Mouse (Mus musculus) ES-E14 (cell line): ENCODE data around the gene Aoc1. TPM values are rescaled to one million over a fixed set of nuclear protein-coding genes. Genes with fewer than 3 reads are reported as not detected.
A peak's percentile ranks its signal among the peaks of the same experiment; 100 is the strongest.

ENCODE experiments used
- DNase-seq: peaks from one replicate; pipeline ENCODE4 v3.0.0-alpha.2; 2013; ENCODE audit warnings: low read depth, low spot score
- H3K27ac ChIP-seq: 2 replicates; pipeline ENCODE4 v1.5.1; 2012; ENCODE audit warnings: low read depth, mild to moderate bottlenecking, low read length, moderate library complexity, mixed read lengths; ENCODE audit not compliant: poor library complexity, insufficient read depth, severe bottlenecking
- H3K36me3 ChIP-seq: 2 replicates; pipeline ENCODE4 v1.6.1; 2012; ENCODE audit warnings: mild to moderate bottlenecking, low read length, moderate library complexity, mixed read lengths; ENCODE audit not compliant: control insufficient read depth, poor library complexity, insufficient read depth, severe bottlenecking
- H3K4me1 ChIP-seq, 2 experiments: fragments of 150-350 bp in 1 of 2; sonication (generic) in 1 of 2; 2 replicates each; pipeline ENCODE4 v1.6.1; 2012; ENCODE audit warnings: low read length in 2 of 2, mild to moderate bottlenecking in 1 of 2, mixed read lengths in 1 of 2; ENCODE audit not compliant: control insufficient read depth in 2 of 2, insufficient read depth in 2 of 2, poor library complexity in 1 of 2
- H3K4me3 ChIP-seq, 2 experiments: fragments of 150-350 bp in 1 of 2; sonication (generic) in 1 of 2; 2 replicates each; pipeline ENCODE4 v1.5.1; 2012; ENCODE audit warnings: low read length in 2 of 2, low read depth in 1 of 2, mild to moderate bottlenecking in 1 of 2, mixed read lengths in 1 of 2; ENCODE audit not compliant: insufficient read depth in 1 of 2, poor library complexity in 1 of 2, severe bottlenecking in 1 of 2
- H3K9ac ChIP-seq: 2 replicates; pipeline ENCODE4 v1.6.1; 2012; ENCODE audit warnings: low read depth, mild to moderate bottlenecking, low read length, mixed read lengths; ENCODE audit not compliant: poor library complexity, insufficient read depth, severe bottlenecking
- H3K9me3 ChIP-seq: fragments of 150-350 bp; sonication (generic); 2 replicates; pipeline ENCODE4 v1.6.1; 2012; ENCODE audit warnings: low read depth, mild to moderate bottlenecking, low read length; ENCODE audit not compliant: control insufficient read depth, insufficient read depth
- CHD2 ChIP-seq: IDR thresholded peaks from 2 replicates; pipeline ENCODE4 v1.6.1; 2014; ENCODE audit warnings: mild to moderate bottlenecking, low read depth, low read length, inconsistent platforms
- HCFC1 ChIP-seq: IDR thresholded peaks from 2 replicates; pipeline ENCODE4 v1.6.1; 2012; ENCODE audit warnings: low read length, inconsistent platforms, borderline replicate concordance; ENCODE audit not compliant: insufficient read depth
- MAFK ChIP-seq: IDR thresholded peaks from 2 replicates; pipeline ENCODE4 v1.6.1; 2014; ENCODE audit warnings: mild to moderate bottlenecking, low read depth, low read length, inconsistent platforms; ENCODE audit not compliant: insufficient read depth
- ZC3H11A ChIP-seq: IDR thresholded peaks from 2 replicates; pipeline ENCODE4 v1.6.1; 2012; ENCODE audit warnings: low read depth, mild to moderate bottlenecking, inconsistent platforms, low read length, borderline replicate concordance
- ZNF384 ChIP-seq: IDR thresholded peaks from 2 replicates; pipeline ENCODE4 v1.6.1; 2012; ENCODE audit warnings: low read depth, low read length, inconsistent platforms
- in situ Hi-C, 2 experiments: fragments of 600-800 bp; cut with MboI; formaldehyde crosslinking; loops; one replicate each; pipeline ENCODE4 v1.15.1; 2025; ENCODE audit warnings: low sequenced_read_pairs in 2 of 2, inconsistent platforms in 1 of 2; ENCODE audit not compliant: unreplicated experiment in 2 of 2
- total RNA-seq: library from RNA; depleted of rRNA; stranded (reverse); fragments of 300-350 nt; gene quantifications from 2 replicates; pipeline ENCODE4 v1.2.3, GENCODE M21; 2012

Gene Aoc1
- total RNA-seq, 1 experiment = 0.31 TPM

DNA sequence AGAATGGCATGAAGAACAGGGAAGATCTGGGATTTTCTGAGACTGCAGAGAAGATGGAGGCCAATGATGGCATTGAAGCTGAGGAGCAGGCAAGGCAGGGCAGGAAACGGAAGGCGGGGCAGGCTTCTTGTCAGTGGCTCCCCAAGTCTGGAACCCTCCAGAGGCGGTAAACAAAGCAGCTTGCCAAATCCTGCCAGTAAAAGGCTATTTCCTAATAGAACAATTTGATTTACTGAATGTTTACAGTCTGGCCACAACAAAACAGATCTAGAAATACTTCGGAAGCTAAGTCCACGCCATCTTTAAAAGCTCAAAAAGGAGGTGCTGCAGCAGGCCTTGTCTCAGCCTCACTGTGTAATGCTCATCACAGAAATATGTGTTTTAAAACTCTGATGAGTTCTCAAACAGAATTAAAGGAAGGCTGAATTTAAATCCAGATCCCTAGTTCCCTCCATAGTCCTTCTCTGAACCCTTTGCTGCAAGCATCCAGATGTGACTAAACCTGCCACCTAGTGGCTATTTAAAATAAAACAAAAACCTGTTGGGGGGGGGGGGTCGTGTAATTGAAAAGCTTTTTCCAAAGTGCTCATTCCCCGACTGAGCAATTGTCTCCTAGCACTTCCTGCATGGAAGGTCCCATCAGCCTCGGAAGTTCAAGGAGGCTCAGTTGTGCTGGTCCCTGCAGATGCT, 14.9 kb upstream of the Aoc1 start:
- H3K9ac ChIP-seq = no peak overlapping the region
- no peaks in the 10 kb centered on the region for H3K9me3 ChIP-seq
- TF ChIP-seq HCFC1 (no peak), ZC3H11A (no peak), MAFK (no peak), CHD2 (no peak), ZNF384 (no peak)
- no peak overlapping the region for H3K4me3 ChIP-seq
- DNase-seq = no peak
- H3K36me3 ChIP-seq = no peaks in the 10 kb centered on the region
- in situ Hi-C loops = no loop called here
- no peak overlapping the region for H3K27ac ChIP-seq
- peaks cover 0 to 10% of the 10 kb centered on the region in 2 experiments; a peak in 1 of 4 replicates for H3K4me1 ChIP-seq

DNA sequence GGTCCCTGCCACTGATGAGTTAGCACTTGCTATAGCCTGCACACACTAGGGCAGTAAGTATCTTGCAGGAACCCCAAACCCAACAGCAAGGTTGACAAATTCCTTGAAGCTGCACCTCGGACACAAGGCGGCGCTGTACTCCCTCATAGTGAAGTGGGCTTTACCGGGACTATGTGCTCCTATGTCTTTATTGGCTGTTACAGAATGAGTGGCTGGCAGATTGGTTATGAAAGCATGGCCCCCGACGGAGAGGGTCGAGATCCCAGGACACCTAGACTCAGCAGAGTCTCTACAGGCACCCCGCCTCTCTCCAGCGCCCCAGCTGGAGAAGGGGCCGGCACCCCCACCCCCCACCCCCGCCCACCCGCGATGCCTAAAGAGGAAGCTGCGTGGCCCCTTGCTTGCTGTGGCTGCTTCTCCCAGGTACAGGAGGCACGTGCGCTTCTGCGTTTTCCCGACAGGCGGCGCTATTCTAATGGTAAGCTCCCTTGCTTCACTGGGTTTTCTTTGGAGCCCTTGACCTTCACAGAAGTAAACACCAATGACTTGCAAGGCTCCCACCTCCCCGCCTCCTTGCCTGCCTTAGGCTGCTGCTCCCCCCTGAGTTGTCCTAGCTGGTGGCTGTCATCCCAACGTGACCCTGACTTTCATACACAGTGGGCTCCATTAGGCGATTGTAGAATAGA, 12.4 kb upstream of the Aoc1 start:
- no peaks in the 10 kb centered on the region for H3K9me3 ChIP-seq
- peaks cover 0 to 17% of the 10 kb centered on the region in 2 experiments; a peak in 1 of 4 replicates for H3K4me1 ChIP-seq
- H3K36me3 ChIP-seq = no peaks in the 10 kb centered on the region
- peak overlapping the region; percentile 41 to 62; a peak in 3 of 4 replicates for H3K4me3 ChIP-seq
- no peak for TF ChIP-seq CHD2
- 0 out of 2 replicates have a peak, but pooled peaks have one; percentile 18 for TF ChIP-seq ZC3H11A
- peak; percentile 85 for DNase-seq
- in situ Hi-C loops = no loop called here
- H3K9ac ChIP-seq = no peak overlapping the region
- no peak overlapping the region for H3K27ac ChIP-seq

DNA sequence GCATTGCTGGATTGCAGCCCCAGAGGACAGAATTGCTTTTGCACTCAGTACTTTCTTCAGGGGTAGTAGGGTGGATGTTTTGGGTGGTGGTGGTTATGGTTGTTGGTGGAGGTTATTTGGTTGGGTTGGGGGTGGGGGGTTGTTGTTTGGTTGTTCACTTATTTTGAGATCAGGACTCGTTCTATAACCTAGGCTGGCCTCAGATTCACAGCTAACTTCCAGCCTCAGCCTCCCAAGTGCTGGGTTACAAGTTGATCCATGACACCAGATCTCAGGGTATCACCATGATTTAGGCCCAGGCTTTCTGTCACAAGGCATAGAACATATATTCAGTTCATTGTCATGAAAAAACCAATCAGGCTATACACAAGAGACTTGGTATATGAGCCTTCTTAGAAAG, 11.8 kb upstream of the Aoc1 start:
- Histone ChIP-seq H3K27ac (no peak overlapping the region), H3K4me1 (peaks cover 0 to 20% of the 10 kb centered on the region in 2 experiments; a peak in 1 of 4 replicates), H3K9ac (no peak overlapping the region), H3K4me3 (no peak overlapping the region), H3K36me3 (no peaks in the 10 kb centered on the region), H3K9me3 (no peaks in the 10 kb centered on the region)
- in situ Hi-C loops = no loop called here
- TF ChIP-seq ZNF384 (no peak), HCFC1 (no peak), ZC3H11A (no peak), MAFK (no peak), CHD2 (no peak)
- no peak for DNase-seq

DNA sequence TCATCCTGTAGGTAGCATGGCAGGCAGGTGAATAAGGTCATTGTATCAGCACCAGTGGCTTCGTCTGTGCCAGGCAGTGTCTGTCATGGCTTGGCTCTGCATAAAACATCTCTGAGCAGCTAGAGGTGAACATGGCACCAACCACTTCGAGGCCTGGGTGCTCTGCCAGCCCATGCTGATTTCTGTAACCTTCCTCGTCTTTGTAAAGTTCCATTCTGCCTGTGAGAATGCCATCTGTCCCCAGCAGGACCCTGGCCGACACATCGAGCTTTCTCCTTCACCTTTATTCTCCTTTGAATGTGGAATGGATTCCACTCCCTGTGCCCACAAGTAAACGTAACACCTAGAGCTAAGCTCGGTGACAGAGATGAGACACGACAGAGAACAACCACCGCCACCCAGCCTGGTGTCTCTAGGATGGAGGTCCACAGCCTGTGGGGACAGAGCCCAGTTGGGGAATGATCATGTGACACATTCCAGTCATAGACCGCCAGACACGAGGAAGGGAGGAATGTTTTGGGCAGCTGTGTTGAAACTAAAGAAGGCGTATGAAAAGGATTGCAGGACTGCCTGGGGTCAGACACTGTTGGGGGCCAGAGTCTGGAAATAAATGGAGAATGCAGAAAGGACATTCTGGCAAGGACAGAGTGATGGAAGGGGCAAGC, 10.9 kb upstream of the Aoc1 start:
- DNase-seq = no peak
- H3K27ac ChIP-seq = no peak overlapping the region

More for the DNA sequence above, 10.9 kb upstream of the Aoc1 start:
- in situ Hi-C loops = no loop called here
- H3K36me3 ChIP-seq = no peaks in the 10 kb centered on the region
- no peak for TF ChIP-seq ZNF384
- no peak for TF ChIP-seq ZC3H11A
- no peak for TF ChIP-seq MAFK
- TF ChIP-seq HCFC1 = no peak
- TF ChIP-seq CHD2 = no peak
- H3K9ac ChIP-seq = no peak overlapping the region
- no peak overlapping the region for H3K4me3 ChIP-seq
- peaks cover 3 to 20% of the 10 kb centered on the region in 2 experiments; a peak in 2 of 4 replicates for H3K4me1 ChIP-seq
- H3K9me3 ChIP-seq = no peaks in the 10 kb centered on the region
